Mouse (Mus musculus) ES-E14 (cell line): Measurements from ENCODE around the gene Ddx5. TPM values are rescaled to one million over a fixed set of nuclear protein-coding genes. Genes with fewer than 3 reads are reported as not detected.

Source experiments
- DNase-seq: peaks from one replicate; pipeline ENCODE4 v3.0.0-alpha.2; 2013; ENCODE audit warnings: low read depth, low spot score
- H3K27ac ChIP-seq: 2 replicates; pipeline ENCODE4 v1.5.1; 2012; ENCODE audit warnings: low read depth, mild to moderate bottlenecking, low read length, moderate library complexity, mixed read lengths; ENCODE audit not compliant: poor library complexity, insufficient read depth, severe bottlenecking
- H3K36me3 ChIP-seq: 2 replicates; pipeline ENCODE4 v1.6.1; 2012; ENCODE audit warnings: mild to moderate bottlenecking, low read length, moderate library complexity, mixed read lengths; ENCODE audit not compliant: control insufficient read depth, poor library complexity, insufficient read depth, severe bottlenecking
- H3K4me1 ChIP-seq, 2 experiments: fragments of 150-350 bp in 1 of 2; sonication (generic) in 1 of 2; 2 replicates each; pipeline ENCODE4 v1.6.1; 2012; ENCODE audit warnings: low read length in 2 of 2, mild to moderate bottlenecking in 1 of 2, mixed read lengths in 1 of 2; ENCODE audit not compliant: control insufficient read depth in 2 of 2, insufficient read depth in 2 of 2, poor library complexity in 1 of 2
- H3K4me3 ChIP-seq, 2 experiments: fragments of 150-350 bp in 1 of 2; sonication (generic) in 1 of 2; 2 replicates each; pipeline ENCODE4 v1.5.1; 2012; ENCODE audit warnings: low read length in 2 of 2, low read depth in 1 of 2, mild to moderate bottlenecking in 1 of 2, mixed read lengths in 1 of 2; ENCODE audit not compliant: insufficient read depth in 1 of 2, poor library complexity in 1 of 2, severe bottlenecking in 1 of 2
- H3K9ac ChIP-seq: 2 replicates; pipeline ENCODE4 v1.6.1; 2012; ENCODE audit warnings: low read depth, mild to moderate bottlenecking, low read length, mixed read lengths; ENCODE audit not compliant: poor library complexity, insufficient read depth, severe bottlenecking
- H3K9me3 ChIP-seq: fragments of 150-350 bp; sonication (generic); 2 replicates; pipeline ENCODE4 v1.6.1; 2012; ENCODE audit warnings: low read depth, mild to moderate bottlenecking, low read length; ENCODE audit not compliant: control insufficient read depth, insufficient read depth
- CHD2 ChIP-seq: IDR thresholded peaks from 2 replicates; pipeline ENCODE4 v1.6.1; 2014; ENCODE audit warnings: mild to moderate bottlenecking, low read depth, low read length, inconsistent platforms
- HCFC1 ChIP-seq: IDR thresholded peaks from 2 replicates; pipeline ENCODE4 v1.6.1; 2012; ENCODE audit warnings: low read length, inconsistent platforms, borderline replicate concordance; ENCODE audit not compliant: insufficient read depth
- MAFK ChIP-seq: IDR thresholded peaks from 2 replicates; pipeline ENCODE4 v1.6.1; 2014; ENCODE audit warnings: mild to moderate bottlenecking, low read depth, low read length, inconsistent platforms; ENCODE audit not compliant: insufficient read depth
- ZC3H11A ChIP-seq: IDR thresholded peaks from 2 replicates; pipeline ENCODE4 v1.6.1; 2012; ENCODE audit warnings: low read depth, mild to moderate bottlenecking, inconsistent platforms, low read length, borderline replicate concordance
- ZNF384 ChIP-seq: IDR thresholded peaks from 2 replicates; pipeline ENCODE4 v1.6.1; 2012; ENCODE audit warnings: low read depth, low read length, inconsistent platforms
- in situ Hi-C, 2 experiments: fragments of 600-800 bp; cut with MboI; formaldehyde crosslinking; loops; one replicate each; pipeline ENCODE4 v1.15.1; 2025; ENCODE audit warnings: low sequenced_read_pairs in 2 of 2, inconsistent platforms in 1 of 2; ENCODE audit not compliant: unreplicated experiment in 2 of 2
- total RNA-seq: library from RNA; depleted of rRNA; stranded (reverse); fragments of 300-350 nt; gene quantifications from 2 replicates; pipeline ENCODE4 v1.2.3, GENCODE M21; 2012

Ddx5 gene
- total RNA-seq, 1 experiment: 403 TPM

GRCm38 (mm10) chr11:106802069-106802627, 13.2 kb upstream of the Ddx5 start:
- H3K36me3 ChIP-seq: peaks cover 29% of the 10 kb centered on the region
- TF ChIP-seq CHD2 (no peak), ZNF384 (no peak), HCFC1 (no peak), ZC3H11A (no peak), MAFK (no peak)
- in situ Hi-C loops: no loop called here

GRCm38 (mm10) chr11:106795679-106796078, 6.7 kb upstream of the Ddx5 start:
- Histone ChIP-seq H3K36me3 (peaks cover 23% of the 10 kb centered on the region), H3K9ac (no peak overlapping the region), H3K27ac (no peak overlapping the region), H3K4me1 (no peaks in the 10 kb centered on the region), H3K4me3 (no peak overlapping the region), H3K9me3 (no peaks in the 10 kb centered on the region)
- no peak for DNase-seq
- in situ Hi-C loops: no loop called here
- TF ChIP-seq HCFC1 (no peak), CHD2 (no peak), ZC3H11A (no peak), ZNF384 (no peak), MAFK (no peak)

More at GRCm38 (mm10) chr11:106802069-106802627, 13.2 kb upstream of the Ddx5 start:
- H3K4me1 ChIP-seq: no peaks in the 10 kb centered on the region
- H3K9ac ChIP-seq: no peak overlapping the region
- no peak overlapping the region for H3K4me3 ChIP-seq
- H3K27ac ChIP-seq: no peak overlapping the region
- no peak for DNase-seq
- H3K9me3 ChIP-seq: no peaks in the 10 kb centered on the region

- Histone ChIP-seq H3K27ac (no peak overlapping the region), H3K4me3 (no peak overlapping the region), H3K4me1 (peaks cover 0 to 2% of the 10 kb centered on the region in 2 experiments; a peak in 1 of 4 replicates), H3K36me3 (peaks cover 13% of the 10 kb centered on the region), H3K9me3 (no peaks in the 10 kb centered on the region), H3K9ac (no peak overlapping the region)
- no peak for TF ChIP-seq ZNF384
- no peak for TF ChIP-seq CHD2
- TF ChIP-seq ZC3H11A: no peak
- TF ChIP-seq HCFC1: no peak
- no peak for TF ChIP-seq MAFK
- DNase-seq: no peak
- in situ Hi-C loops: no loop called here
Observed at GRCm38 (mm10) chr11:106793846-106794245, 4.9 kb upstream of the Ddx5 start.

- in situ Hi-C loops: no loop called here
- no peak overlapping the region; the same call in 1 of the 2 replicates for H3K27ac ChIP-seq
- H3K4me1 ChIP-seq: peaks cover 0 to 2% of the 10 kb centered on the region in 2 experiments; a peak in 1 of 4 replicates
- peaks cover 24% of the 10 kb centered on the region for H3K36me3 ChIP-seq
- no peaks in the 10 kb centered on the region for H3K9me3 ChIP-seq
- no peak for TF ChIP-seq HCFC1
- no peak for TF ChIP-seq ZNF384
- TF ChIP-seq MAFK: no peak
- TF ChIP-seq CHD2: no peak
- TF ChIP-seq ZC3H11A: no peak
- peak overlapping the region; percentile 97 for H3K9ac ChIP-seq
- DNase-seq: no peak
- peak overlapping the region; percentile 89 to 93 for H3K4me3 ChIP-seq
Observed at GRCm38 (mm10) chr11:106789649-106790048, 664 bp upstream of the Ddx5 start.
